Mouse (Mus musculus) liver, adult 2 months (tissue): ENCODE data around the gene Mblac2.
A peak's percentile ranks its signal among the peaks of the same experiment; 100 is the strongest.

ENCODE experiments used
- CTCF ChIP-seq: fragments of 200-500 bp; IDR thresholded peaks from 2 replicates; pipeline ENCODE4 v1.5.1; 2011; ENCODE audit warnings: low read depth, low read length, control low read depth
- POLR2A ChIP-seq: fragments of 200-500 bp; IDR thresholded peaks from 2 replicates; pipeline ENCODE4 v1.6.1; 2011; ENCODE audit warnings: low read length, control low read depth; ENCODE audit not compliant: insufficient read depth; ENCODE audit errors: extremely low read depth

- no peak for TF ChIP-seq POLR2A
- peak; percentile 52 for TF ChIP-seq CTCF
Observed at GRCm38 (mm10) chr13:81761566-81762186, 50.5 kb downstream of the Mblac2 start.
